Mouse (Mus musculus): ENCODE data around the gene Kdm8. TPM values are rescaled to one million over a fixed set of nuclear protein-coding genes. Genes with fewer than 3 reads are reported as not detected.

Kdm8 gene
- polyA plus RNA-seq, 1 experiment from 2014 or later, result 5.5 TPM

- Histone ChIP-seq H3K36me3 (ENCODE audit: control insufficient read depth, insufficient read depth, low read length) (peaks cover 16% of the 10 kb centered on the region), H3K4me2 (ENCODE audit: low read length) (no peak overlapping the region), H3K27me3 (ENCODE audit: control insufficient read depth, insufficient read depth, low read length) (no peaks in the 10 kb centered on the region), H3K9me3 (ENCODE audit: control insufficient read depth, low read length) (no peaks in the 10 kb centered on the region), H3K4me3 (replicated peaks; ENCODE audit: low read depth, low read length) (no peak overlapping the region), H3K9ac (replicated peaks; ENCODE audit: low read length) (no peak overlapping the region), H3K27ac (replicated peaks; ENCODE audit: low read depth, low read length) (no peak overlapping the region), H3K4me1 (ENCODE audit: control insufficient read depth, insufficient read depth, low read length) (peaks cover 11% of the 10 kb centered on the region; the same call in 1 of the 2 replicates)
- WGBS, result 84% methylated on average over 6 of the region's 6 CpGs
- DNase-seq, result no peak
- ATAC-seq (ENCODE audit: low FRiP score, low TSS enrichment), result no peak
Observed at GRCm38 (mm10) chr7:125488706-125489105, 44.2 kb downstream of the Kdm8 start.

- H3K9ac ChIP-seq (replicated peaks; ENCODE audit: low read length), result no peak overlapping the region
- H3K27me3 ChIP-seq (ENCODE audit: control insufficient read depth, insufficient read depth, low read length), result no peaks in the 10 kb centered on the region
- H3K4me2 ChIP-seq (ENCODE audit: low read length), result no peak overlapping the region
- no peak overlapping the region for H3K4me3 ChIP-seq (replicated peaks; ENCODE audit: low read depth, low read length)
- DNase-seq (no peak), ATAC-seq (ENCODE audit: low FRiP score, low TSS enrichment) (no peak)
- no peaks in the 10 kb centered on the region for H3K9me3 ChIP-seq (ENCODE audit: control insufficient read depth, low read length)
- WGBS, result 94% methylated on average over 2 of the region's 2 CpGs
- no peak overlapping the region for H3K27ac ChIP-seq (replicated peaks; ENCODE audit: low read depth, low read length)
- H3K4me1 ChIP-seq (ENCODE audit: control insufficient read depth, insufficient read depth, low read length), result peaks cover 11% of the 10 kb centered on the region; the same call in 1 of the 2 replicates
- H3K36me3 ChIP-seq (ENCODE audit: control insufficient read depth, insufficient read depth, low read length), result peaks cover 10% of the 10 kb centered on the region; the same call in 1 of the 2 replicates
Observed at GRCm38 (mm10) chr7:125489636-125490035, 45.2 kb downstream of the Kdm8 start.

- 0% methylated on average over 56 of the region's 56 CpGs for WGBS
- H3K9me3 ChIP-seq (ENCODE audit: control insufficient read depth, low read length), result no peaks in the 10 kb centered on the region
- peak; percentile 99 for ATAC-seq (ENCODE audit: low FRiP score, low TSS enrichment)
Observed at GRCm38 (mm10) chr7:125490947-125491735, 46.7 kb downstream of the Kdm8 start, which contains the start of gene Nsmce1. Gene Nsmce1 (minus strand): TSS chr7:125491596.

GRCm38 (mm10) chr7:125491760-125492159 lies 47.3 kb downstream of the Kdm8 start:
- no peak for ATAC-seq (ENCODE audit: low FRiP score, low TSS enrichment)

More at GRCm38 (mm10) chr7:125490947-125491735, 46.7 kb downstream of the Kdm8 start, which contains the start of gene Nsmce1:
- 0 out of 2 replicates have a peak, but pooled peaks cover 2% of the 10 kb centered on the region for H3K36me3 ChIP-seq (ENCODE audit: control insufficient read depth, insufficient read depth, low read length)
- DNase-seq, result peak; percentile 98
- H3K9ac ChIP-seq (replicated peaks; ENCODE audit: low read length), result peak within 1 kb of the TSS; percentile 65
- peak within 1 kb of the TSS; percentile 89 for H3K27ac ChIP-seq (replicated peaks; ENCODE audit: low read depth, low read length)
- H3K27me3 ChIP-seq (ENCODE audit: control insufficient read depth, insufficient read depth, low read length), result no peaks in the 10 kb centered on the region
- H3K4me1 ChIP-seq (ENCODE audit: control insufficient read depth, insufficient read depth, low read length), result peaks cover 11% of the 10 kb centered on the region; the same call in 1 of the 2 replicates
- H3K4me3 ChIP-seq (replicated peaks; ENCODE audit: low read depth, low read length), result peak within 1 kb of the TSS; percentile 63
- peak within 1 kb of the TSS; percentile 79 for H3K4me2 ChIP-seq (ENCODE audit: low read length)

GRCm38 (mm10) chr7:125492551-125492950 lies 48.1 kb downstream of the Kdm8 start:
- no peak overlapping the region for H3K4me2 ChIP-seq (ENCODE audit: low read length)
- no peak overlapping the region for H3K9ac ChIP-seq (replicated peaks; ENCODE audit: low read length)
- DNase-seq (no peak), ATAC-seq (ENCODE audit: low FRiP score, low TSS enrichment) (no peak)
- 87% methylated on average over 6 of the region's 6 CpGs for WGBS
- no peak overlapping the region for H3K4me3 ChIP-seq (replicated peaks; ENCODE audit: low read depth, low read length)
- H3K27ac ChIP-seq (replicated peaks; ENCODE audit: low read depth, low read length), result no peak overlapping the region
- no peaks in the 10 kb centered on the region for H3K36me3 ChIP-seq (ENCODE audit: control insufficient read depth, insufficient read depth, low read length)
- no peaks in the 10 kb centered on the region for H3K9me3 ChIP-seq (ENCODE audit: control insufficient read depth, low read length)
- no peaks in the 10 kb centered on the region for H3K27me3 ChIP-seq (ENCODE audit: control insufficient read depth, insufficient read depth, low read length)
- peaks cover 11% of the 10 kb centered on the region; the same call in 1 of the 2 replicates for H3K4me1 ChIP-seq (ENCODE audit: control insufficient read depth, insufficient read depth, low read length)

More at GRCm38 (mm10) chr7:125491760-125492159, 47.3 kb downstream of the Kdm8 start:
- H3K36me3 ChIP-seq (ENCODE audit: control insufficient read depth, insufficient read depth, low read length), result no peaks in the 10 kb centered on the region
- peak overlapping the region; percentile 63 for H3K4me3 ChIP-seq (replicated peaks; ENCODE audit: low read depth, low read length)
- peak overlapping the region; percentile 65 for H3K9ac ChIP-seq (replicated peaks; ENCODE audit: low read length)
- no peaks in the 10 kb centered on the region for H3K9me3 ChIP-seq (ENCODE audit: control insufficient read depth, low read length)
- H3K27me3 ChIP-seq (ENCODE audit: control insufficient read depth, insufficient read depth, low read length), result no peaks in the 10 kb centered on the region
- H3K4me2 ChIP-seq (ENCODE audit: low read length), result peak overlapping the region; percentile 79
- peak overlapping the region; percentile 89 for H3K27ac ChIP-seq (replicated peaks; ENCODE audit: low read depth, low read length)
- no peak for DNase-seq
- WGBS, result 22% methylated on average over 12 of the region's 12 CpGs
- peaks cover 11% of the 10 kb centered on the region; the same call in 1 of the 2 replicates for H3K4me1 ChIP-seq (ENCODE audit: control insufficient read depth, insufficient read depth, low read length)

GRCm38 (mm10) chr7:125495864-125496440 lies 51.5 kb downstream of the Kdm8 start:
- 78% methylated on average over 6 of the region's 6 CpGs for WGBS
- ATAC-seq (ENCODE audit: low FRiP score, low TSS enrichment), result no peak
- no peaks in the 10 kb centered on the region for H3K36me3 ChIP-seq (ENCODE audit: control insufficient read depth, insufficient read depth, low read length)

GRCm38 (mm10) chr7:125499927-125500868 lies 55.7 kb downstream of the Kdm8 start:
- ATAC-seq (ENCODE audit: low FRiP score, low TSS enrichment) (no peak), DNase-seq (no peak)
- 77% methylated on average over 13 of the region's 13 CpGs for WGBS
- no peak overlapping the region for H3K27ac ChIP-seq (replicated peaks; ENCODE audit: low read depth, low read length)
- no peak overlapping the region for H3K9ac ChIP-seq (replicated peaks; ENCODE audit: low read length)
- no peak overlapping the region for H3K4me2 ChIP-seq (ENCODE audit: low read length)
- H3K27me3 ChIP-seq (ENCODE audit: control insufficient read depth, insufficient read depth, low read length), result no peaks in the 10 kb centered on the region
- H3K4me3 ChIP-seq (replicated peaks; ENCODE audit: low read depth, low read length), result no peak overlapping the region
- H3K4me1 ChIP-seq (ENCODE audit: control insufficient read depth, insufficient read depth, low read length), result no peaks in the 10 kb centered on the region
- no peaks in the 10 kb centered on the region for H3K9me3 ChIP-seq (ENCODE audit: control insufficient read depth, low read length)
- H3K36me3 ChIP-seq (ENCODE audit: control insufficient read depth, insufficient read depth, low read length), result no peaks in the 10 kb centered on the region

More at GRCm38 (mm10) chr7:125495864-125496440, 51.5 kb downstream of the Kdm8 start:
- H3K9me3 ChIP-seq (ENCODE audit: control insufficient read depth, low read length), result no peaks in the 10 kb centered on the region
- no peak overlapping the region for H3K4me2 ChIP-seq (ENCODE audit: low read length)
- no peak overlapping the region for H3K9ac ChIP-seq (replicated peaks; ENCODE audit: low read length)
- H3K4me3 ChIP-seq (replicated peaks; ENCODE audit: low read depth, low read length), result no peak overlapping the region
- no peak overlapping the region for H3K27ac ChIP-seq (replicated peaks; ENCODE audit: low read depth, low read length)
- no peak for DNase-seq
- peaks cover 6% of the 10 kb centered on the region; the same call in 1 of the 2 replicates for H3K4me1 ChIP-seq (ENCODE audit: control insufficient read depth, insufficient read depth, low read length)
- no peaks in the 10 kb centered on the region for H3K27me3 ChIP-seq (ENCODE audit: control insufficient read depth, insufficient read depth, low read length)

- DNase-seq, result no peak
- Histone ChIP-seq H3K9me3 (ENCODE audit: control insufficient read depth, low read length) (no peaks in the 10 kb centered on the region), H3K27me3 (ENCODE audit: control insufficient read depth, insufficient read depth, low read length) (no peaks in the 10 kb centered on the region), H3K27ac (replicated peaks; ENCODE audit: low read depth, low read length) (no peak overlapping the region), H3K4me1 (ENCODE audit: control insufficient read depth, insufficient read depth, low read length) (no peaks in the 10 kb centered on the region), H3K4me3 (replicated peaks; ENCODE audit: low read depth, low read length) (no peak overlapping the region), H3K9ac (replicated peaks; ENCODE audit: low read length) (no peak overlapping the region), H3K36me3 (ENCODE audit: control insufficient read depth, insufficient read depth, low read length) (no peaks in the 10 kb centered on the region), H3K4me2 (ENCODE audit: low read length) (no peak overlapping the region)
- 94% methylated on average over 7 of the region's 7 CpGs for WGBS
- ATAC-seq (ENCODE audit: low FRiP score, low TSS enrichment), result no peak
Observed at GRCm38 (mm10) chr7:125500879-125501278, 56.4 kb downstream of the Kdm8 start.

Data from midbrain, embryonic 14.5 days (tissue).